Mouse (Mus musculus): ENCODE measurements around the gene 4930404N11Rik. TPM values are rescaled to one million over a fixed set of nuclear protein-coding genes. Genes with fewer than 3 reads are reported as not detected.

The 4930404N11Rik gene
- polyA plus RNA-seq, 1 experiment = 0.61 TPM

DNA sequence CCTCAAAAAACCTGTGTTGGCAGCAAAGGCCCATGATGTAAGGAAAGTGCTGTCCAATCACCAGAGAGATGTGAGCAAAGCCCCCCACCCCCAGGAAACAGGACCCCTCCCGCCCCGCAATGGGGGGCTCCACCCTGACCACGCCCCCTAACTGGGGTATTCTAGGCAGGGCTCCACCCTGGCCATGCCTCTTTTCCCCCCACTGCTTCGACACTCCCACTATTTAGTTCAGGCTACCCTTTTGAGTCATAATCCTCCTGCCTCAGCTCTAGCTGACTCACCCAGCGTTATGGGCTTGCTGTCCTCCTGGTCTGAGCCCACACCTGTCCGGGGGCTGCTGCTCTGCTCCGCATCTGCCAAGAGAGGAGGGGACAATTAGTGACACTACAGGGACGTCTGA, 43.7 kb upstream of the 4930404N11Rik start:
- TF ChIP-seq CTCF (IDR thresholded peaks at IDR 0.05; ENCODE audit: borderline replicate concordance, insufficient read depth, low read length) = no peak
- TF ChIP-seq POLR2A (IDR thresholded peaks at IDR 0.05; ENCODE audit: low read depth, low read length) = no peak
- Histone ChIP-seq H3K4me1 (ENCODE audit: control insufficient read depth, insufficient read depth, low read length) (peaks cover 40% of the 10 kb centered on the region), H3K4me3 (ENCODE audit: insufficient read depth, low read length) (no peak overlapping the region), H3K27ac (ENCODE audit: insufficient read depth, low read length) (peak overlapping the region; percentile 22; the same call in 1 of the 2 replicates)

DNA sequence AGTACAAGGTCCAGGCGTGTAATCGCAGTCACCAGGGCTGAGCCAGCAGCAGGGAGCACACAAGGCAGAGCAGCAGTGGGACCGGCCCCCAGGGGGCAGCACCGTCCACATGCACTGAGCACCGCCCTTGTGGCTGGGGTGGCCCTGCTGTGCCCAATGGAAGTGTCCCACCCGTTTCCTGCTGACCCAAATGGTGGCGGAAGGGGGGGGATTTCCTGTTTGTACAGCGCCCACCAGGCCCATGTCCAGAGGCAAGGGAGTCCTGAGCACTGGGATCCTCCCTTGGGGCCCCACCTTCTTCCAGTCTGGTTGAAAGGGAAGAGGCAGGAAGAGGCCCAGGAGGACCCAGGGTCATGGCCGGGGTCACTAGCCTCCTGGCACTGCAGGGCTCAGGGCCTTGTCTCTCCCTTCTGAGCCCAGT, 43.3 kb upstream of the 4930404N11Rik start:
- Histone ChIP-seq H3K27ac (ENCODE audit: insufficient read depth, low read length) (peak overlapping the region; percentile 22; the same call in 1 of the 2 replicates), H3K4me3 (ENCODE audit: insufficient read depth, low read length) (no peak overlapping the region), H3K4me1 (ENCODE audit: control insufficient read depth, insufficient read depth, low read length) (peaks cover 37% of the 10 kb centered on the region)
- peak; percentile 91 for TF ChIP-seq CTCF (IDR thresholded peaks at IDR 0.05; ENCODE audit: borderline replicate concordance, insufficient read depth, low read length)
- TF ChIP-seq POLR2A (IDR thresholded peaks at IDR 0.05; ENCODE audit: low read depth, low read length) = no peak

GRCm38 (mm10) chr10:81408424-81408729, 42.8 kb upstream of the 4930404N11Rik start:
- no peak overlapping the region for H3K4me3 ChIP-seq (ENCODE audit: insufficient read depth, low read length)
- TF ChIP-seq POLR2A (IDR thresholded peaks at IDR 0.05; ENCODE audit: low read depth, low read length) (no peak), CTCF (IDR thresholded peaks at IDR 0.05; ENCODE audit: borderline replicate concordance, insufficient read depth, low read length) (no peak)
- H3K4me1 ChIP-seq (ENCODE audit: control insufficient read depth, insufficient read depth, low read length) = peaks cover 37% of the 10 kb centered on the region
- no peak overlapping the region for H3K27ac ChIP-seq (ENCODE audit: insufficient read depth, low read length)

GRCm38 (mm10) chr10:81407539-81408423, 42.2 kb upstream of the 4930404N11Rik start:
- Histone ChIP-seq H3K4me3 (ENCODE audit: insufficient read depth, low read length) (no peak overlapping the region), H3K4me1 (ENCODE audit: control insufficient read depth, insufficient read depth, low read length) (peaks cover 37% of the 10 kb centered on the region), H3K27ac (ENCODE audit: insufficient read depth, low read length) (peak overlapping the region; percentile 45)
- TF ChIP-seq POLR2A (IDR thresholded peaks at IDR 0.05; ENCODE audit: low read depth, low read length) (no peak), CTCF (IDR thresholded peaks at IDR 0.05; ENCODE audit: borderline replicate concordance, insufficient read depth, low read length) (no peak)

DNA sequence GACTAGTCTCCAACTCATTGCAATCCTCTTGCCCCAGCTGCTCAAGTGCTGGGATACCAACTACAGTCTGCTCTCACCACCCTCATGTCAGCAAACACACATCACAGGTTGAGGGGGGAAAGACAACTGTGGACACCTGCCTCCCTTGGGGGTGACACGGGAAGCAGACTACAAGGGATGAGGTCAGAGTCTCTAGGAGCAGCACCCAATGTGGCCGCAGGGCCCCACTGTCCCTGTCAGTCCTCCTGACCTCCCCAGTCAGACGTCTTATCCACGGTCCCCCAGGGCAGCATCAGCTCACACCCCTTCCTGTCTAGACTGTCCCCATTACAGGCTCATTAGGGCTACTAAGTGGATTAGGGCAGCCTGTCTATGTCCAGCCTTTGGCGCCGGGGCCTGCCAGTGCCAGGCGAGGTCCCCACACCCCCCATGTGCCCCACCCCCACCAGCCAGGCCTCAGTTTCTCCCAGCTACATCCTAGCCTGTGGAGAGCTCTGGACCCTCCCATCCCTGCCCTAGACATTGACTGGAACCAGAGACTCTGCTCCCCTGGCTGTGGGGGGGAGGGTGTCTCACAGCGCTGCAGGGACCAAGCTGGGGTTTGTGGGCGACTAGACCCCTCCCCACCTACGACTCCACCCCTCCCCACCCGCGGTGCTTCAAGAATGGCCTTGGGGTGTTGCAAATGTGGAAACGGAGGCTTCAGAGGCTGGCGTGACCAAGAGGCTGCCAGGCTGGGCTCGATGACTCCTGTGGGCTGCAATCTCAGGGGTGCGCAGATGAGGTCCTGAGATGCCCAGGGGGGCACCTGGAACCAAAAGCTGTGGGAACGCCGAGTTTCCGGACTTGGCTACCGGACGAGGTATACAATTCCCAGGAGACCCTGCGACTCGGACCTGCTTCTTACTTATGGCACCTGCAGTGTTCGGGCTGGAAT, 41.2 kb upstream of the 4930404N11Rik start:
- H3K4me3 ChIP-seq (ENCODE audit: insufficient read depth, low read length) = no peak overlapping the region
- no peak for TF ChIP-seq CTCF (IDR thresholded peaks at IDR 0.05; ENCODE audit: borderline replicate concordance, insufficient read depth, low read length)
- no peak for TF ChIP-seq POLR2A (IDR thresholded peaks at IDR 0.05; ENCODE audit: low read depth, low read length)
- peaks cover 36% of the 10 kb centered on the region for H3K4me1 ChIP-seq (ENCODE audit: control insufficient read depth, insufficient read depth, low read length)
- peak overlapping the region; percentile 45 for H3K27ac ChIP-seq (ENCODE audit: insufficient read depth, low read length)

GRCm38 (mm10) chr10:81405588-81406201, 40.1 kb upstream of the 4930404N11Rik start:
- Histone ChIP-seq H3K4me3 (ENCODE audit: insufficient read depth, low read length) (no peak overlapping the region), H3K4me1 (ENCODE audit: control insufficient read depth, insufficient read depth, low read length) (peaks cover 35% of the 10 kb centered on the region), H3K27ac (ENCODE audit: insufficient read depth, low read length) (no peak overlapping the region)
- TF ChIP-seq CTCF (IDR thresholded peaks at IDR 0.05; ENCODE audit: borderline replicate concordance, insufficient read depth, low read length) (peak; percentile 72; the same call in 1 of the 2 replicates), POLR2A (IDR thresholded peaks at IDR 0.05; ENCODE audit: low read depth, low read length) (no peak)

GRCm38 (mm10) chr10:81404720-81405119, 39.1 kb upstream of the 4930404N11Rik start:
- Histone ChIP-seq H3K4me3 (ENCODE audit: insufficient read depth, low read length) (no peak overlapping the region), H3K4me1 (ENCODE audit: control insufficient read depth, insufficient read depth, low read length) (peaks cover 26% of the 10 kb centered on the region), H3K27ac (ENCODE audit: insufficient read depth, low read length) (no peak overlapping the region)
- TF ChIP-seq CTCF (IDR thresholded peaks at IDR 0.05; ENCODE audit: borderline replicate concordance, insufficient read depth, low read length) (no peak), POLR2A (IDR thresholded peaks at IDR 0.05; ENCODE audit: low read depth, low read length) (no peak)

DNA sequence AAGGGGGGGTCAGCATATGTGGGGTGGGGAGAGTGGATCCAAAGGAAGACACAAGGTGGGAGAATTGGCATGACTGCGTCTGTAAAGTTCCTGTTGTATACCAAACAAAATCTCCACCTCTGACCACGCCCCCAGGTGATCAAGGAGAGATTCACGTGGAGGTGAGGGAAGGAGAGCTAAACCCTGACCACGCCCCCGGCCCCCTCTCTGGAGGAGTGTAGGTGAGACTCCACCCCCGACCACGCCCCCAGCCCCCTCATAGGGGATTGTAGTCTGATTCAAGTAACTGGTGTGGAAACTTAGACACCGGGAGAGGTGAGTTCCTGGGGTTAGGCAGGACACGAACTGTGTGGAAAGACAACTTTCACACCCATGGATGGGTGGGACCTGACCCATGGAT, 38.5 kb upstream of the 4930404N11Rik start:
- H3K27ac ChIP-seq (ENCODE audit: insufficient read depth, low read length) = no peak overlapping the region
- H3K4me1 ChIP-seq (ENCODE audit: control insufficient read depth, insufficient read depth, low read length) = peaks cover 24% of the 10 kb centered on the region
- TF ChIP-seq POLR2A (IDR thresholded peaks at IDR 0.05; ENCODE audit: low read depth, low read length) = no peak
- no peak for TF ChIP-seq CTCF (IDR thresholded peaks at IDR 0.05; ENCODE audit: borderline replicate concordance, insufficient read depth, low read length)
- H3K4me3 ChIP-seq (ENCODE audit: insufficient read depth, low read length) = no peak overlapping the region

DNA sequence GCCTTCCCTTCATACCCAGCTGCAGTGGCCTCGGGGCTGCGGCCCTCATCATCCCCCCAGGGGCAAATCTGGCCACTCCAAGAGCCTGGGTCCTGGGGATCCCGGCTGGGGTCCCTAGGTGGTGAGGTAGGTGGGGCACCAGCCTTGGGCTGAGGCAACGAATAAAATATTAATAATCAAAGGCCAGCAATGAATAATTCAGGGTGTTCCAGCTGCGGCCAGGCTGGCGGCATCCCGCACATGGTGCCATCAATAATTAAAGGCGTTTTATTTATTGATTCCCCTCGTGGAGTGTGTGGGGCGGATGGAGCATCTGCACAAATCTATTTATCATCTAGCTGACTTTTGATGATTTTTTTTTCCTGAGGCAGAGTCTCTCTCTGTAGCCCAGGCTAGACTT, 37.9 kb upstream of the 4930404N11Rik start:
- TF ChIP-seq CTCF (IDR thresholded peaks at IDR 0.05; ENCODE audit: borderline replicate concordance, insufficient read depth, low read length) = no peak
- TF ChIP-seq POLR2A (IDR thresholded peaks at IDR 0.05; ENCODE audit: low read depth, low read length) = no peak
- H3K4me3 ChIP-seq (ENCODE audit: insufficient read depth, low read length) = no peak overlapping the region
- H3K4me1 ChIP-seq (ENCODE audit: control insufficient read depth, insufficient read depth, low read length) = peaks cover 23% of the 10 kb centered on the region
- H3K27ac ChIP-seq (ENCODE audit: insufficient read depth, low read length) = no peak overlapping the region

Data from embryonic fibroblast, embryonic 13.5 days (primary cell).